Mouse (Mus musculus) stomach, embryonic 14.5 days (tissue): ENCODE data around the gene Mybbp1a. TPM values are rescaled to one million over a fixed set of nuclear protein-coding genes. Genes with fewer than 3 reads are reported as not detected.
A peak's percentile ranks its signal among the peaks of the same experiment; 100 is the strongest.

Experiments used
- ATAC-seq: fragments of 200-750 bp; cut with Nextera tagmentation; 2 replicates; pipeline ENCODE4 v1.8.0; 2017; ENCODE audit warnings: low read depth, moderate TSS enrichment; ENCODE audit not compliant: insufficient number of reproducible peaks, insufficient read depth, low FRiP score
- H3K27ac ChIP-seq: fragments of 300-500 bp; sonication (generic); 2 replicates; pipeline ENCODE4 v1.5.1; 2014; ENCODE audit warnings: mild to moderate bottlenecking, low read length, moderate library complexity, mixed read lengths
- H3K27me3 ChIP-seq: fragments of 300-500 bp; sonication (generic); 2 replicates; pipeline ENCODE4 v1.6.1; 2014; ENCODE audit warnings: low read length, control low read depth, mixed read lengths; ENCODE audit not compliant: control insufficient read depth, insufficient read depth
- H3K36me3 ChIP-seq: fragments of 300-500 bp; sonication (generic); 2 replicates; pipeline ENCODE4 v1.6.1; 2014; ENCODE audit warnings: mild to moderate bottlenecking, control low read depth, low read length, moderate library complexity, mixed read lengths; ENCODE audit not compliant: control insufficient read depth, insufficient read depth
- H3K4me1 ChIP-seq: fragments of 300-500 bp; sonication (generic); 2 replicates; pipeline ENCODE4 v1.6.1; 2014; ENCODE audit warnings: low read length, control low read depth, mixed read lengths; ENCODE audit not compliant: control insufficient read depth, insufficient read depth
- H3K4me2 ChIP-seq: fragments of 300-500 bp; sonication (generic); replicated peaks from 2 replicates; pipeline ENCODE4 v1.6.1; 2014; ENCODE audit warnings: low read depth, low read length, control low read depth
- H3K4me3 ChIP-seq: fragments of 300-500 bp; sonication (generic); 2 replicates; pipeline ENCODE4 v1.5.1; 2014; ENCODE audit warnings: low read depth, low read length, control low read depth
- H3K9ac ChIP-seq: fragments of 300-500 bp; sonication (generic); replicated peaks from 2 replicates; pipeline ENCODE4 v1.6.1; 2014; ENCODE audit warnings: low read depth, mild to moderate bottlenecking, control low read depth, low read length, moderate library complexity, mixed read lengths
- H3K9me3 ChIP-seq: fragments of 300-500 bp; sonication (generic); 2 replicates; pipeline ENCODE4 v1.6.1; 2016; ENCODE audit warnings: low read depth, low read length, control low read depth; ENCODE audit not compliant: control insufficient read depth
- WGBS: fragments of 180-500 bp; shearing (Covaris S2); extraction: QIAGEN DNeasy Blood & Tissue Kit; methylation state at CpG from one replicate; pipeline ENCODE4 v1.1.7; 2014; 5-methylcytosine and 5-hydroxymethylcytosine counted together
- polyA plus RNA-seq: library from polyadenylated mRNA; unstranded; fragments of >200 nt; fragmentation: Nextera tagmentation; extraction: Ambion mirVana; gene quantifications from 2 replicates; pipeline ENCODE4 v1.2.1, GENCODE M21; 2014

Gene Mybbp1a
- polyA plus RNA-seq = 121 and 126 TPM in 2 replicates

DNA sequence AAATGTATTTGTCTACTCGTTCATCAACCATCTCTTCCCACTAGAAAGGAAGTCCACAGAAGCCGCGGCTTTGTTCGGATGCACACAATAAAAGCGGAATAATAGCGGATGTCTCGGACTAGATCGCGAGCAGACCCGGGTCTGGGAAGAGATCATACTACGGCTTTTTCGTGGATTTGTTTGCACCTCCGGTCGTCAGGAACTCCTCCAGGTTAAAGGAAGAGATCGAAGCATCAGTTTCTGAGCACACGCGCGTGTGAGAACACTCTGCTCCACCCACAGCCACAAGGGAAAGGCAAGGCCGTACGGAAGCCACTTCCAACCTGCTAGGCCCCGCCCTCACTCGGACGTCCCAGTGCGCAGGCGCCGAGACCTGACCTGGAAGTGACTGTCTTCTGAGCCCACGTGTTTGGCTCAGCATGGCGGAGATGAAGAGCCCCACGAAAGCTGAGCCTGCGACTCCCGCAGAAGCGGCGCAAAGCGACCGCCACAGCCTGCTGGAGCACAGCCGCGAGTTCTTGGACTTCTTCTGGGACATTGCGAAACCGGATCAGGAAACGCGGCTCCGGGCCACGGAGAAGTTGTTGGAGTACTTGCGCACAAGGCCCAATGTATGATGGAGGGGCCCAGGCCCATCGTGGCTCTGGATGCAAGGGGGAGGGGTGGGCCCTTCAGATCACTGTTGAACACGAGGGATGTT is at the start of gene Mybbp1a:
Gene Mybbp1a, plus strand, starts transcription at position 391 of the 700 bp plus-strand sequence.
- no peaks in the 10 kb centered on the region for H3K27me3 ChIP-seq
- no peaks in the 10 kb centered on the region for H3K9me3 ChIP-seq
- peaks cover 6% of the 10 kb centered on the region; the same call in 1 of the 2 replicates for H3K4me1 ChIP-seq
- peak within 1 kb of the TSS; percentile 81 for H3K9ac ChIP-seq
- WGBS = 1% methylated on average over 46 of the region's 46 CpGs
- peak within 1 kb of the TSS; percentile 68 for H3K4me2 ChIP-seq
- peak; percentile 95 for ATAC-seq
- peaks cover 38% of the 10 kb centered on the region for H3K36me3 ChIP-seq
- peak within 1 kb of the TSS; percentile 75 for H3K27ac ChIP-seq
- peak within 1 kb of the TSS; percentile 63 for H3K4me3 ChIP-seq

DNA sequence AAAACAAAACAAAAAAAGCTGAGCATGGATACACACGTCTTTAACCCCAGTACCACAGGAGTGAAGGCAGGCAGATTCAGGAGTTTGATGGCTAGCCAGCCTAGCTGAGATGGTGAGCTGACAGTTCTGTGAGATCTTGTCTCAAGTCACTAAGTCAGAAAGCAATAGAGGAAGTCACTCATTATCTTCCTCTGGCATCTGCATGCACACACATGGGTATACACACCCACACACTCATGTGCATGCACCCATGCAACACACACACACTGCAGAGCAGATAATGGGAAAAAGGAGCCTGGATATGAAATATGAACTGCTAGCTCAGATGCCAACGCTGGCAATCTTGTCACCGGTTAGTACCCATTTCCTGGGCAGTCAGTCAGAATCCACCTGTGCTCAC is 47.9 kb upstream of the Mybbp1a start:
- peaks cover 22% of the 10 kb centered on the region for H3K4me1 ChIP-seq
- no peak overlapping the region for H3K27ac ChIP-seq
- no peaks in the 10 kb centered on the region for H3K36me3 ChIP-seq
- H3K9ac ChIP-seq = no peak overlapping the region
- no peak for ATAC-seq
- H3K4me2 ChIP-seq = no peak overlapping the region
- H3K9me3 ChIP-seq = no peaks in the 10 kb centered on the region
- H3K4me3 ChIP-seq = no peak overlapping the region
- no peaks in the 10 kb centered on the region for H3K27me3 ChIP-seq
- 84% methylated on average over 3 of the region's 3 CpGs for WGBS

DNA sequence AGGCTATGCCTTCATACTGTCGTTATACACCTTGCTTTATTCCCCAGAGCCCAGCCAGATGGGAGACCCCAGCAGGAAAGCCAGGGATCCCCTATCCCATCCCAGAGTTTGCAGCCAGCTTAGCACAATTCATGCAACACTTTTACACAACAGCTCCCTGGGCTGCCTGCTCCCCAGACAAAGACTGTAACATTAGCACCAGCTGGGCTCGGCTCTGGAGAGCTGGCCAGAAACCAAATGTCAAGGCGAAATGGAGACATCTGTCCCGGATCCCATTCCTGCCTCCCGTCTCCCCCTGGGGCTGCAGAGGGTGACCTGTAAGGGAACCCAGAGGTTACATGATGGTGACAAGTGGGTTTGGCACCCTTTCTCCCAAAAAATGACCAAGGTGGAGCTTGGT is 47.5 kb upstream of the Mybbp1a start:
- Histone ChIP-seq H3K4me3 (no peak overlapping the region), H3K9me3 (no peaks in the 10 kb centered on the region), H3K27me3 (no peaks in the 10 kb centered on the region), H3K9ac (no peak overlapping the region), H3K36me3 (no peaks in the 10 kb centered on the region; the same call in 1 of the 2 replicates), H3K4me2 (no peak overlapping the region), H3K4me1 (peaks cover 22% of the 10 kb centered on the region), H3K27ac (no peak overlapping the region)
- no peak for ATAC-seq
- WGBS = 27% methylated on average over 5 of the region's 5 CpGs

DNA sequence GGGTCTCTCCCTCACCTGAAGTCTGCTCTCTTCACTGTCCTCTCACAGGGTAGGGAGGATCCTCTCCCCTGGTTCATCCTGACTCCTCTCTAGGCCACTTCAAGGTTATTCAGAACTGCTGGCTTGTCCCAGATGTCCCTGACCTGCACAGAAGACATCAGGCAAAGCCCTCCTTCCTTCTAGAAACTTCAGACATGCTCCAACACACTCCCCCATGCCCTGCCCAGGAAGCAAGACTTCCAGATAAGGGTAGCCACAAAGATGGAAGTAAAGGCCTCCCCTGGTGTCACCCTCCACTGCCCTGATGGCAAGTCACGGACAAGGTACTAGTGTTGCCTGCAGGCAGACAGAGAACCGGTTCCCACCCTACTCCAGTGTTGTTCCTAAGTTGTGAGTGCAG is 46.5 kb upstream of the Mybbp1a start:
- Histone ChIP-seq H3K27me3 (no peaks in the 10 kb centered on the region), H3K27ac (no peak overlapping the region), H3K4me3 (no peak overlapping the region), H3K36me3 (peaks cover 4% of the 10 kb centered on the region), H3K9me3 (no peaks in the 10 kb centered on the region), H3K9ac (no peak overlapping the region), H3K4me1 (peaks cover 22% of the 10 kb centered on the region), H3K4me2 (no peak overlapping the region)
- ATAC-seq = no peak
- 59% methylated on average over 2 of the region's 2 CpGs for WGBS

DNA sequence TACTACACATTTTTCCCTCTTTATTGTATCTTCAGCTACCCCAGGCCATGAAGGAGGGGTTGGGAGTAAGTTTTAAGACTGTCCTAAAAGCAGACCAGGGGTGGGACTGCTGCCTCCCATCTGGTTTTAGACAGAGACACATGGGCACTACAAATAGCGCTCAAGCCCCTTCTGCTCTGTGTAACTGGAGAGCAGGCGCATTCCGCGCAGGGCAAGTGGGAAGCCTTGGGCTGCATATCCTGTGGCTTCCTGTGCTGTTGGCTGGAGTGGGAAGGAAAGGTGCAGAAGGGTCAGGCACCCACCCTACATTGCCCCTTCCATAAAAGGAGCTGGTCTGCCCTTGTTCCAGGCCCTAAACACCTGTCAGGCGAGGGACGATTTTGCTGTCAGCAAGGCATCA is 45.5 kb upstream of the Mybbp1a start:
- Histone ChIP-seq H3K36me3 (peaks cover 6% of the 10 kb centered on the region), H3K27me3 (no peaks in the 10 kb centered on the region), H3K4me3 (no peak overlapping the region), H3K27ac (no peak overlapping the region), H3K4me2 (no peak overlapping the region), H3K9ac (no peak overlapping the region), H3K9me3 (no peaks in the 10 kb centered on the region), H3K4me1 (peaks cover 22% of the 10 kb centered on the region)
- WGBS = 71% methylated on average over 6 of the region's 6 CpGs
- ATAC-seq = no peak

DNA sequence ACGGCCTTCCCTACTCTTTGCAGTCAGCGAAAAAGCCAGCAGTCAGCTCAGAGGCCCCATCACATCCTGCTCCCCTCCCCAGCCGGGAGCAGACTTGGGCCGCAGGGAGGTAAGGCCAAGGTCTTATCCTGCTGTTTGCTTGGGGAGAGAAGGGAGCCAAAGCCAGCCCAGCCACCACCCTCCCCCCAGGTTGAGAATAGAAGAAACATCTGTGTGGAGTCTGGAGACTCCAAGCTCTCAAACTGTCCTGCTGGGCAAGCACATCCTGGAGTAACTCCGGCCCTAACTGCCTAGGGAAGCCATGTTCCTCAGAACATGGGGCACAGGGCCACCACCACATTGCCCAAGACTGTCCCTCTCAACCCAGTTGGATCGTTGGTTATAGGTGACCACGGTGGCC is 44.5 kb upstream of the Mybbp1a start:
- Histone ChIP-seq H3K27me3 (no peaks in the 10 kb centered on the region), H3K27ac (peak overlapping the region; percentile 82; the same call in 1 of the 2 replicates), H3K4me3 (no peak overlapping the region), H3K9ac (no peak overlapping the region), H3K36me3 (peaks cover 6% of the 10 kb centered on the region), H3K4me1 (peaks cover 22% of the 10 kb centered on the region), H3K4me2 (no peak overlapping the region), H3K9me3 (no peaks in the 10 kb centered on the region)
- 50% methylated on average over 7 of the region's 7 CpGs for WGBS
- peak; percentile 30; the same call in 1 of the 2 replicates for ATAC-seq

DNA sequence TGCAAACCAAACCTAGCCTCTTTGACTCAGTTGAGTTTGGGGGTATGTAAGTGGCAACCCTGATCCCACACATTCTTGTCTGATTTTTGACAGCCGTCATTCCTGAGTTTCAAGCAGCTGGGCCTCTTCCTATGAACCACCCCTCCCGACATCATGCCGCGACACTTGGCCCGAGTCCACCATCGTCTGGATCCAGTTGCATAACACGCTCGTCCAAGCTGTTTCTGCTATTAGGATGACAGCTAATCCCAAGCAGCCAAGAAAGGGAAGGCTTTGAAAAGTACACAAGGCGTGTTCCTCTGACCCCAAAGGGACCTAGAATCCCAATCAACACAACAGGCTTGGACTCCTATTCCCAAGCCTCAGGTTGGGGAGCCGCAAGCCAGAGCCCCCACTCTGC is 44.1 kb upstream of the Mybbp1a start:
- 58% methylated on average over 10 of the region's 10 CpGs for WGBS
- no peak overlapping the region for H3K4me3 ChIP-seq
- H3K36me3 ChIP-seq = peaks cover 6% of the 10 kb centered on the region
- no peak for ATAC-seq
- H3K4me2 ChIP-seq = no peak overlapping the region
- peaks cover 23% of the 10 kb centered on the region for H3K4me1 ChIP-seq
- no peak overlapping the region for H3K9ac ChIP-seq
- peak overlapping the region; percentile 82; the same call in 1 of the 2 replicates for H3K27ac ChIP-seq
- H3K9me3 ChIP-seq = no peaks in the 10 kb centered on the region
- H3K27me3 ChIP-seq = no peaks in the 10 kb centered on the region

DNA sequence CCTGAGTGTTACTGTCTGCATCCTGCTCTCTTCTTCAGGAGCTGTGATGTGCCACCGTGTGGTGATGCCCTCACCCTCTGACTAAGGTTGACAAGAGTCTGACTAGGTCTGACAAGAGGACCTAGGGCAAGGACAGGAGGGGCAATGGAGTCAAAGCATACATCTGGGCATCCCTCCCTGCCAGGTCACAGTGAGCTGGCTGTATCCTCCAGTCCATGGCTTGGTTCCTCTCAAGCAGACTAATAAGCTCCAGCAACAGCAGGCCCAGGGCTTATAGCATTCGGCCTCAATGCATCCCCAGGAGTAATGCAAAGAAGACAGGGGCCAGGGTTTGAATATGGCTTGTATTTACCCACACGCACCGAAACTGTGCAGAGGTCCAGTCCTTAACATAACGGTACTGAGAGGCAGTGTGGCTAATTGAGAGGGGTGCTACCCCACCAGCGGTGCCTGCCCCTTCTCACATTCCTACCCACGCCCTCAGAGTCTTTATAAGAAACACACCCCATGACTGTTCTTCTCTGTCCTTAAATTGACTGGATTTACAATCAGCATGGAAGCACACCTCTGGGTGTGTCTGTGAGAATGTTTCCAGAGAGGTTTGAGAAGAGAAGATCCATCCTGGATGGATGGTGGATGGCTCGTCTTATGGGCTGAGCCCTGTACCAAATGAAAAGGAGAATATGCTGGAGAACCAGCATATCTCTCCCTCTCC is 43.2 kb upstream of the Mybbp1a start:
- peaks cover 25% of the 10 kb centered on the region for H3K4me1 ChIP-seq
- no peaks in the 10 kb centered on the region for H3K27me3 ChIP-seq
- ATAC-seq = no peak
- no peak overlapping the region for H3K4me2 ChIP-seq
- H3K27ac ChIP-seq = no peak overlapping the region; the same call in 1 of the 2 replicates
- H3K9ac ChIP-seq = no peak overlapping the region
- 82% methylated on average over 8 of the region's 8 CpGs for WGBS
- H3K9me3 ChIP-seq = no peaks in the 10 kb centered on the region
- H3K36me3 ChIP-seq = peaks cover 6% of the 10 kb centered on the region
- no peak overlapping the region for H3K4me3 ChIP-seq
